Comparison of ENCODE assay signal across 19 mouse cellular contexts in genomic region chr5:147115631-147116030, GRCm38 (mm10). TPM values are rescaled to one million over a fixed set of nuclear protein-coding genes. Genes with fewer than 3 reads are reported as not detected.
DNase-seq lines count a peak whose midpoint lies in the region; ATAC-seq and TF ChIP-seq lines count a peak whose summit lies in the region.
"Had no signal": no experiment of that assay in that cellular context is flagged by ENCODE, and none has a peak within 500 bp of the region (broad histone marks: within the 10 kb centered on the region; RNA-seq: fewer than 3 reads in every experiment).

No protein-coding gene starts in this region.

- H3K4me2 ChIP-seq in stomach, postnatal 0 days (replicated peaks; ENCODE audit: low read depth) = no peak overlapping the region
- H3K4me2 ChIP-seq: embryonic facial prominence, embryonic 12.5 days; heart, embryonic 12.5 days; midbrain, embryonic 15.5 days had no signal

- no peaks in the 10 kb centered on the region for H3K4me1 ChIP-seq in stomach, postnatal 0 days (replicated peaks; ENCODE audit: control insufficient read depth, insufficient read depth)
- H3K4me1 ChIP-seq: embryonic facial prominence, embryonic 12.5 days; heart, embryonic 12.5 days; limb, embryonic 10.5 days; midbrain, embryonic 15.5 days had no signal

- no peak overlapping the region for H3K4me3 ChIP-seq in left cerebral cortex, adult 2 months
- no peak overlapping the region for H3K4me3 ChIP-seq in stomach, postnatal 0 days (ENCODE audit: low read depth, low read length)
- H3K4me3 ChIP-seq: embryonic facial prominence, embryonic 12.5 days; heart, embryonic 12.5 days; limb, embryonic 10.5 days; midbrain, embryonic 15.5 days had no signal

- H3K27ac ChIP-seq in left cerebral cortex, adult 2 months = no peak overlapping the region
- no peak overlapping the region for H3K27ac ChIP-seq in stomach, postnatal 0 days (replicated peaks)
- H3K27ac ChIP-seq: embryonic facial prominence, embryonic 12.5 days; limb, embryonic 10.5 days; midbrain, embryonic 15.5 days had no signal

- intact Hi-C loops in left cerebral cortex, adult 2 months (cut with DNase I) = no loop called here
- intact Hi-C loops in left cerebral cortex, postnatal 14 days (cut with DNase I) = no loop called here

- TF ChIP-seq EP300 in stomach, postnatal 0 days (optimal IDR thresholded peaks at IDR 0.05) = no peak

- H3K9me3 ChIP-seq in stomach, postnatal 0 days (ENCODE audit: control insufficient read depth, low read length) = no peaks in the 10 kb centered on the region
- H3K9me3 ChIP-seq: limb, embryonic 10.5 days; midbrain, embryonic 15.5 days had no signal

- no peak overlapping the region for H3K9ac ChIP-seq in stomach, postnatal 0 days (ENCODE audit: low read length)
- H3K9ac ChIP-seq: embryonic facial prominence, embryonic 12.5 days; heart, embryonic 12.5 days; midbrain, embryonic 15.5 days had no signal

- WGBS in stomach, postnatal 0 days = 95% methylated on average over 4 of the region's 4 CpGs

- peak; percentile 9 for TF ChIP-seq CTCF in left cerebral cortex, adult 2 months (IDR thresholded peaks at IDR 0.05)
- TF ChIP-seq CTCF in stomach, postnatal 0 days (IDR thresholded peaks at IDR 0.05; ENCODE audit: low read depth) = peak; percentile 44; the same call in 1 of the 2 replicates

- no peaks in the 10 kb centered on the region for H3K27me3 ChIP-seq in stomach, postnatal 0 days (ENCODE audit: control insufficient read depth, insufficient read depth, low read length)
- H3K27me3 ChIP-seq: embryonic facial prominence, embryonic 12.5 days; heart, embryonic 12.5 days; midbrain, embryonic 15.5 days had no signal

- peaks cover 6% of the 10 kb centered on the region for H3K36me3 ChIP-seq in stomach, postnatal 0 days (ENCODE audit: control insufficient read depth, insufficient read depth, low read length)
- H3K36me3 ChIP-seq: midbrain, embryonic 15.5 days had no signal

- DNase-seq in CD4-positive, CD25-positive, alpha-beta regulatory T cell, adult 2 months (ENCODE audit: low read depth, low spot score) = peak; percentile 14
- DNase-seq in left cerebral cortex, adult 2 months (ENCODE audit: extremely low spot score in 1 of 2, low spot score in 2 of 2) = no peak
- DNase-seq in left cerebral cortex, postnatal 14 days (ENCODE audit: low spot score in 2 of 2) = no peak
- peak; percentile 36 for DNase-seq in thymus, postnatal 4 days
- no peak for DNase-seq in thymus, postnatal 25 days
- no peak for DNase-seq in stomach, postnatal 0 days (ENCODE audit: low spot score)
- no peak for DNase-seq in urinary bladder, postnatal 25 days (ENCODE audit: low spot score)
- DNase-seq: cerebellum, adult 11 months; gastrocnemius, postnatal 25 days; heart, postnatal 36 days; kidney, postnatal 25 days; lung, adult 18-20 months; thymus, postnatal 14 days had no signal

- no peak for ATAC-seq in CD4-positive, CD25-positive, alpha-beta regulatory T cell, adult 4 months
- no peak for ATAC-seq in stomach, postnatal 0 days (ENCODE audit: low FRiP score, low TSS enrichment)
- ATAC-seq: intestine, embryonic 16.5 days; midbrain, embryonic 15.5 days had no signal

RNA-seq across cellular contexts. Expression of gene Polr1d, which starts 38.8 kb away (rescaled TPM):
- 100 to 1,000 TPM; 126 to 148 TPM for polyA plus RNA-seq in CD4-positive, CD25-positive, alpha-beta regulatory T cell, adult 4 months (2017; shearing (Covaris generic))
- 10 to 100 TPM; 66.8 to 67.0 TPM for total RNA-seq in left cerebral cortex, adult 2 months (2021)
- 10 to 100 TPM; 72.9 to 79.5 TPM for total RNA-seq in left cerebral cortex, postnatal 14 days (2021)
- 150 TPM in 2 replicates for polyA plus RNA-seq in stomach, postnatal 0 days (2015; fragmentation: Nextera tagmentation; extraction: Ambion mirVana)

RNA-seq across cellular contexts. Expression of gene Lnx2, which starts 39.2 kb away (rescaled TPM):
- polyA plus RNA-seq in CD4-positive, CD25-positive, alpha-beta regulatory T cell, adult 4 months (2017; shearing (Covaris generic)) = 10 to 100 TPM; 19.6 to 29.9 TPM
- 1 to 10 TPM; 5.8 to 6.3 TPM for total RNA-seq in left cerebral cortex, adult 2 months (2021)
- total RNA-seq in left cerebral cortex, postnatal 14 days (2021) = 1 to 10 TPM; 5.3 to 7.6 TPM
- polyA plus RNA-seq in stomach, postnatal 0 days (2015; fragmentation: Nextera tagmentation; extraction: Ambion mirVana) = 9.3 and 10.8 TPM in 2 replicates

Comparison
In these comparisons a context has a peak if more than half of its experiments do, and no peak if none do; other contexts are left out.
1. DNase-seq: peak in CD4-positive, CD25-positive, alpha-beta regulatory T cell, adult 2 months (single experiment) and thymus, postnatal 4 days (single experiment); none in left cerebral cortex, adult 2 months (0 of 2), left cerebral cortex, postnatal 14 days (0 of 2), thymus, postnatal 25 days (single experiment), stomach, postnatal 0 days (single experiment) and urinary bladder, postnatal 25 days (single experiment).